Mouse (Mus musculus) lung, postnatal 0 days (tissue): Measurements from ENCODE around the gene Rcsd1. TPM values are rescaled to one million over a fixed set of nuclear protein-coding genes. Genes with fewer than 3 reads are reported as not detected.

Experiments
- ATAC-seq: fragments of 200-750 bp; cut with Nextera tagmentation; 2 replicates; pipeline ENCODE4 v1.8.0; 2017; ENCODE audit warnings: moderate library complexity
- DNase-seq: peaks from one replicate; pipeline ENCODE4 v3.0.0-alpha.2; 2016; ENCODE audit warnings: low spot score
- H3K27ac ChIP-seq: fragments of 300-500 bp; sonication (generic); 2 replicates; pipeline ENCODE4 v1.5.1; 2014; ENCODE audit warnings: antibody characterized with exemption, mild to moderate bottlenecking, low read length, mixed read lengths
- H3K27me3 ChIP-seq: fragments of 300-500 bp; sonication (generic); replicated peaks from 2 replicates; pipeline ENCODE4 v1.6.1; 2014; ENCODE audit warnings: low read length, mixed read lengths; ENCODE audit not compliant: insufficient read depth
- H3K36me3 ChIP-seq: fragments of 300-500 bp; sonication (generic); 2 replicates; pipeline ENCODE4 v1.6.1; 2014; ENCODE audit warnings: low read length, mixed read lengths; ENCODE audit not compliant: insufficient read depth
- H3K4me1 ChIP-seq: fragments of 300-500 bp; sonication (generic); 2 replicates; pipeline ENCODE4 v1.6.1; 2014; ENCODE audit warnings: antibody characterized with exemption, low read depth, low read length, mixed read lengths; ENCODE audit not compliant: insufficient read depth
- H3K4me2 ChIP-seq: fragments of 300-500 bp; sonication (generic); replicated peaks from 2 replicates; pipeline ENCODE4 v1.6.1; 2014; ENCODE audit warnings: low read depth, mild to moderate bottlenecking, low read length, moderate library complexity, mixed read lengths
- H3K4me3 ChIP-seq: fragments of 300-500 bp; sonication (generic); 2 replicates; pipeline ENCODE4 v1.5.1; 2014; ENCODE audit warnings: low read depth, low read length
- H3K9ac ChIP-seq: fragments of 300-500 bp; sonication (generic); replicated peaks from 2 replicates; pipeline ENCODE4 v1.6.1; 2014; ENCODE audit warnings: low read depth, mild to moderate bottlenecking
- H3K9me3 ChIP-seq: fragments of 300-500 bp; sonication (generic); 2 replicates; pipeline ENCODE4 v1.6.1; 2016; ENCODE audit warnings: low read length, mixed read lengths
- CTCF ChIP-seq: IDR thresholded peaks from 2 replicates; pipeline ENCODE4 v1.5.1; 2016; ENCODE audit warnings: antibody characterized with exemption, mild to moderate bottlenecking
- EP300 ChIP-seq: IDR thresholded peaks from 2 replicates; pipeline ENCODE4 v1.6.1; 2016; ENCODE audit warnings: antibody characterized with exemption, mild to moderate bottlenecking, control low read depth
- WGBS: fragments of 180-500 bp; shearing (Covaris S2); extraction: QIAGEN DNeasy Blood & Tissue Kit; methylation state at CpG from one replicate; pipeline ENCODE4 v1.1.7; 2014; 5-methylcytosine and 5-hydroxymethylcytosine counted together
- polyA plus RNA-seq: library from polyadenylated mRNA; unstranded; fragments of >200 nt; fragmentation: Nextera tagmentation; extraction: Ambion mirVana; gene quantifications from 2 replicates; pipeline ENCODE4 v1.2.1, GENCODE M21; 2015

Gene Rcsd1
- polyA plus RNA-seq, 1 experiment from 2014 or later: 49.6 TPM

DNA sequence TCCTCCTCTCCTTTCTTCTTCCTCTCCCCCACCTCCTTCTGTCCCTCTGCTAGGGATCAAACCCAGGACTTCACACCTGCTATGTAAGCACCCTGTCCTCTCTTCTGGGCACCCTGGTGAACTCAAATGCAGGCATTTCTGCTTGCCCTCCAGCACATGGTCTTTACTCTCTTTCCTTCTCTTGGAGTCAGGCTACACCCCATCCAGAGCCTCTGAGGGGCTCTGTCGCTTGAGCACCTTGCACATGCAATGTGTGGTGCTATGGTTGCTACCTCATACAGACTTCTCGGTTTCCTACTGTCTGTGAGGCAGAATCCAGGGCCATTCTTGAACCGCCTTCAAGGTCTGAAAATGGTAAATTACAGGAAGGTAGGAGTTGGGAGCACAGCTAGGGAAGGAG lies 4.7 kb downstream of the Rcsd1 start:
- 80% methylated on average over 3 of the region's 3 CpGs for WGBS
- Histone ChIP-seq H3K36me3 (no peaks in the 10 kb centered on the region), H3K4me1 (peaks cover 14% of the 10 kb centered on the region), H3K27me3 (no peaks in the 10 kb centered on the region), H3K27ac (no peak overlapping the region), H3K4me3 (no peak overlapping the region), H3K9me3 (no peaks in the 10 kb centered on the region), H3K4me2 (peak overlapping the region; percentile 91; the same call in 1 of the 2 replicates), H3K9ac (no peak overlapping the region)
- no peak for TF ChIP-seq EP300
- no peak for TF ChIP-seq CTCF
- ATAC-seq: no peak
- no peak for DNase-seq

DNA sequence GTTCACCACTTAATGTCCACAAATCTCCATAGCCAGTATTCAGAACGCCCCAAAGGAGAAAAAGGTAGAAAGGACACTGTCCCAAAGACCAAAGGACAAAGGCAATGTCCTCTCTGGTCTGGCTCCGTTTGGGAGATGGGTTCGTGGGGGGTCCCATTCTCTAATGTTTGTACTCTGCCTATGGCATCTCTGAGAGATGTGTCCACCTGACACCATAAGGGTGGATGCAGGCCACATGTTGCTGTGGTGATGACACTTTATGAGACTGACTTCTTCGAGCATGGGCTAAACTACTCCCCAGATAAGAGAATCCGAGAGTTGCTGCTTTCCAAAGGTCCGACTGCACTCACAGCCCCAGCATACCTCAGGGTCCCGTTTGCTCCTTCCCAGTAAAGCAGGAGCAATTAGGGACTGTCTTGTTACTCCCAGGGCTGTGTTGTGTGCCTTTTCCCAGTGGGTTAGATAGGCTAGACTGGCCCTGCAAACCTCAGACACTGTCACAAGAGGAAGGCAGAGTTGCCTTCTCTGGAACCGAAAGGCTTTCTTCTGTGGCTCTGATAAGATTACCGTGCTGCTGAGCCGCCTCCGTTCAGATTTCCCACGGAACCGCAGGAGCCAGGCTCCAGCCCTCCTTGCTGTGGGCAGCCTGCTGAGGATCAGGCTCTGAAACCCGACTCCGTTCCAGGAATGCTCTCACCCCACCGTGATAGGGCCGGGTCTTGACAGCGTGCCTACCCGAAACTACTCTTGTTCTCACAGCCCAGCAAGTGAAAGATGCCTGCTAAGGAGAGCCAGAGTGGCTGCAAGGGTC lies 7.1 kb downstream of the Rcsd1 start:
- no peak for DNase-seq
- WGBS: 26% methylated on average over 19 of the region's 19 CpGs
- no peaks in the 10 kb centered on the region for H3K27me3 ChIP-seq
- no peaks in the 10 kb centered on the region for H3K9me3 ChIP-seq
- H3K4me2 ChIP-seq: peak overlapping the region; percentile 44
- 0 out of 2 replicates have a peak overlapping the region, but pooled peaks have one; percentile 19 for H3K9ac ChIP-seq
- H3K4me1 ChIP-seq: peaks cover 14% of the 10 kb centered on the region
- H3K36me3 ChIP-seq: no peaks in the 10 kb centered on the region
- ATAC-seq: peak; percentile 42
- peak overlapping the region; percentile 35; the same call in 1 of the 2 replicates for H3K27ac ChIP-seq
- H3K4me3 ChIP-seq: 0 out of 2 replicates have a peak overlapping the region, but pooled peaks have one; percentile 8
- no peak for TF ChIP-seq CTCF
- no peak for TF ChIP-seq EP300

DNA sequence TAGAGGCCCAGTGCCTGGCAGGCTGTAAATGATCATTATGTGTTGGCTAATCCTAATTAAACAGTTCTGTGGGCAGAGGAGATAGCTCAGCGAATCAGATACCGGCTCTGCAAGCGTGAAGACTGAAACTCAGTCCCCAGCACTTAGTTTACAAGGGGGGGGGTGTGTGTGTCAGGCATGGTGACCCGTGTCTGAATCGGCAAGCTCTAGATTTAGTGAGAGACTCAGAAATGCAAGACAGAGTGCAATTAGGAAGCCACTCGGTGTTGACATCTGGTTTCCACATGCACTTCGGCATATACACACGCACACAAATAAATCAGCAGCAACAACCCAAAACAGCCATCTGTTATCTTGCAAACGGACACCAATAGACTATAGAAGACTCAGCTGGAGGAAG lies 8.0 kb downstream of the Rcsd1 start:
- TF ChIP-seq EP300 (no peak), CTCF (no peak)
- H3K9ac ChIP-seq: no peak overlapping the region
- no peaks in the 10 kb centered on the region for H3K27me3 ChIP-seq
- WGBS: 34% methylated on average over 9 of the region's 9 CpGs
- DNase-seq: no peak
- H3K4me1 ChIP-seq: peaks cover 14% of the 10 kb centered on the region
- peak overlapping the region; percentile 44 for H3K4me2 ChIP-seq
- no peak for ATAC-seq
- no peak overlapping the region for H3K27ac ChIP-seq
- H3K4me3 ChIP-seq: no peak overlapping the region
- H3K36me3 ChIP-seq: no peaks in the 10 kb centered on the region
- H3K9me3 ChIP-seq: no peaks in the 10 kb centered on the region

DNA sequence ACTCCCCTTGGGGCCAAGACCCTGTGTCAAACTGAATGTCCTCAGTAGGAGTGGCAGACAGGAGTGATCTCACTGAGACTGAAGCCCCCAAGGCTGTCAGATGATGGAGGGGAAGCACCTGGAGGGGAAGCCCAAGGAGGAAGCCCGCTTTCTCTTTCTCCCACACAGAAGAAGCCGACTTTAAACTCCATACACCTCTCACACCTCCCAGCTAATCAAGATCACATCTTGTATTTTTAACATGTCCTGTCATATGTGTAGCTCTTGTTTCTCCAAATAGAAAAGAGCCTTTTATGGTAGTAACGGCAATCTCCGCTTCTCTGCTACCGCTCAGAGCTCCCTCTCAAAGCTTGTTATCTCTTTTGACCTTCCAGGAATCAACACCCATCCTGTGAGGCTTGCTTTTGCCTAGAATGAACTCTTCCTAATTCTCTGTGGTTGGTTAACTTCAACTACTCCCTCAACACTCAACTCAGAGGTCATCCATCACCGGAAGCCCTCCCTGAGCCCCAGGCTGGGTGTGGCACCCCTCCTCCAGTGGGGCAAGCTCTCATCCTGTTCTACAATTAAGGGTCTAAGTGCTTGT lies 8.5 kb downstream of the Rcsd1 start:
- no peaks in the 10 kb centered on the region for H3K27me3 ChIP-seq
- no peak overlapping the region for H3K4me3 ChIP-seq
- H3K9ac ChIP-seq: no peak overlapping the region
- peaks cover 14% of the 10 kb centered on the region for H3K4me1 ChIP-seq
- H3K27ac ChIP-seq: peak overlapping the region; percentile 43; the same call in 1 of the 2 replicates
- H3K36me3 ChIP-seq: no peaks in the 10 kb centered on the region
- no peaks in the 10 kb centered on the region for H3K9me3 ChIP-seq
- WGBS: 40% methylated on average over 6 of the region's 6 CpGs
- ATAC-seq (peak; percentile 13; the same call in 1 of the 2 replicates), DNase-seq (no peak)
- peak overlapping the region; percentile 44 for H3K4me2 ChIP-seq
- no peak for TF ChIP-seq EP300
- TF ChIP-seq CTCF: no peak

DNA sequence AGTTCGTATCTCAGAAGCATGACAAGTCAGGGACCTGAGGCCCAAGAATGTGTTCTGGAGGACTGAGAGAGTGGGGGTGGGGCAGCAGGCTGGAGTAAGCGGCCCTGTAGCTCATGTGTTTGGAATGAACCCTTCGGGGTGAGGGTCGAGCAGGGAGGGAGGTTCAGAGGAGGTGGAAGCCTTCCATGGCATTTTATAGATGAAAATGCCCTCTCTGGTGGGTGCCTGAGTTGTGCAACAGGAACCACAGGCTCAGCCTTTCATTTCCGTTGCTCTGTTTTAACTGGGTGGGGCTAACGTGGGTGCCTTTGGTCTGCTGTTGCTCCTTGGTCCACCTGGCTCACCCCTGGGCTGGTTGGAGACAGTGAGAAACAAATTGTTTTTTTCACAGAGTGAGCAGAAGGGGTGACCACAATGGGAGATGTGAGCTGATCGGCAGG lies 9.2 kb downstream of the Rcsd1 start:
- H3K4me2 ChIP-seq: no peak overlapping the region
- no peaks in the 10 kb centered on the region for H3K36me3 ChIP-seq
- H3K27me3 ChIP-seq: no peaks in the 10 kb centered on the region
- no peak for DNase-seq
- no peak overlapping the region for H3K9ac ChIP-seq
- ATAC-seq: 0 out of 2 replicates have a peak, but pooled peaks have one; percentile 11
- TF ChIP-seq CTCF (no peak), EP300 (no peak)
- H3K27ac ChIP-seq: peak overlapping the region; percentile 43; the same call in 1 of the 2 replicates
- H3K4me1 ChIP-seq: peaks cover 14% of the 10 kb centered on the region
- 33% methylated on average over 7 of the region's 7 CpGs for WGBS
- H3K4me3 ChIP-seq: no peak overlapping the region
- no peaks in the 10 kb centered on the region for H3K9me3 ChIP-seq

DNA sequence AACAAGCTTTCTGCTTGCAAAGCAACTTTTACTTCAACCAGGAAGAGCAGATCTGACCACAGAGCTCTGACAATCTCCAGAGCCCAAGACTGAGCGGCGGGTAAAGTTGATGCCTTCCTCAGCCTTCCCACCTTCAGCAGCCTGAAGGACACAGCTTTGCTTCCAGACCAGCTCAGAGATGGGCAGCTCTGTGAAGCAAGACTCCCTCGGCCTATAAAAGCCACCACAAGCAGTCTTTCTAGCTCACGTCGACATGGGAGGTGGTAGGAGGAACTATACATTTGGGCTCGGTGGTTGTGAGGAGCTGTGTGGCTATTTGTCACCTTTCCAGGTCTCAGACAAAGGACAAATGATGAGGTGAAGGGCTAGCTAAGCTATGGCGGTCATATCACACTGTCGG lies 11.9 kb downstream of the Rcsd1 start:
- Histone ChIP-seq H3K4me3 (no peak overlapping the region), H3K9ac (no peak overlapping the region), H3K9me3 (no peaks in the 10 kb centered on the region), H3K4me2 (no peak overlapping the region), H3K27me3 (no peaks in the 10 kb centered on the region), H3K27ac (no peak overlapping the region), H3K36me3 (no peaks in the 10 kb centered on the region), H3K4me1 (peaks cover 15% of the 10 kb centered on the region)
- no peak for ATAC-seq
- DNase-seq: no peak
- WGBS: 77% methylated on average over 8 of the region's 8 CpGs
- no peak for TF ChIP-seq EP300
- TF ChIP-seq CTCF: no peak
